Mouse (Mus musculus): ENCODE data around the gene Pitpnm3. TPM values are rescaled to one million over a fixed set of nuclear protein-coding genes. Genes with fewer than 3 reads are reported as not detected.
"Not testable (repeated sequence)": the region's sequence is repeated elsewhere in the genome, so short reads cannot be mapped to it uniquely, and the experiment has no call there.

Pitpnm3 gene
- total RNA-seq (2021), result 1.8 and 1.9 TPM in 2 replicates
- long read RNA-seq, result 0 reads

GRCm38 (mm10) chr11:72135383-72136158 is at the start of gene Pitpnm3:
Gene Pitpnm3, minus strand, starts transcription at chr11:72135778.
- peak; percentile 63 for DNase-seq

- DNase-seq, result no peak
Measured at GRCm38 (mm10) chr11:72184252-72184651, 48.7 kb upstream of the Pitpnm3 start.

GRCm38 (mm10) chr11:72181136-72181535 is 45.6 kb upstream of the Pitpnm3 start:
- no peak for DNase-seq

GRCm38 (mm10) chr11:72180556-72180955 is 45.0 kb upstream of the Pitpnm3 start:
- no peak for DNase-seq

- no peak for DNase-seq
Measured at GRCm38 (mm10) chr11:72176553-72176952, 41.0 kb upstream of the Pitpnm3 start.

GRCm38 (mm10) chr11:72175966-72176365 is 40.4 kb upstream of the Pitpnm3 start:
- no peak for DNase-seq

GRCm38 (mm10) chr11:72174721-72175120 is 39.1 kb upstream of the Pitpnm3 start:
- DNase-seq, result no peak

GRCm38 (mm10) chr11:72173506-72173905 is 37.9 kb upstream of the Pitpnm3 start:
- DNase-seq, result no peak

- not testable (repeated sequence) for DNase-seq
Measured at GRCm38 (mm10) chr11:72171906-72172305, 36.3 kb upstream of the Pitpnm3 start.

- no peak for DNase-seq
Measured at GRCm38 (mm10) chr11:72169871-72170270, 34.3 kb upstream of the Pitpnm3 start.

- DNase-seq, result no peak
Measured at GRCm38 (mm10) chr11:72163198-72163597, 27.6 kb upstream of the Pitpnm3 start.

- DNase-seq, result no peak
Measured at GRCm38 (mm10) chr11:72156624-72157023, 21.0 kb upstream of the Pitpnm3 start.

GRCm38 (mm10) chr11:72155981-72156428 is 20.4 kb upstream of the Pitpnm3 start:
- DNase-seq, result no peak

GRCm38 (mm10) chr11:72155186-72155980 is 19.8 kb upstream of the Pitpnm3 start:
- DNase-seq, result peak; percentile 45

- DNase-seq, result no peak
Measured at GRCm38 (mm10) chr11:72153122-72153862, 17.7 kb upstream of the Pitpnm3 start.

- DNase-seq, result no peak
Measured at GRCm38 (mm10) chr11:72151120-72151519, 15.5 kb upstream of the Pitpnm3 start.

- no peak for DNase-seq
Measured at GRCm38 (mm10) chr11:72147910-72148309, 12.3 kb upstream of the Pitpnm3 start.

- DNase-seq, result no peak
Measured at GRCm38 (mm10) chr11:72145877-72146248, 10.3 kb upstream of the Pitpnm3 start.

- peak; percentile 53 for DNase-seq
Measured at GRCm38 (mm10) chr11:72145182-72145876, 9.8 kb upstream of the Pitpnm3 start.

- DNase-seq, result no peak
Measured at GRCm38 (mm10) chr11:72142889-72143288, 7.3 kb upstream of the Pitpnm3 start.

- no peak for DNase-seq
Measured at GRCm38 (mm10) chr11:72140198-72140597, 4.6 kb upstream of the Pitpnm3 start.
